In the genomic region with DNA sequence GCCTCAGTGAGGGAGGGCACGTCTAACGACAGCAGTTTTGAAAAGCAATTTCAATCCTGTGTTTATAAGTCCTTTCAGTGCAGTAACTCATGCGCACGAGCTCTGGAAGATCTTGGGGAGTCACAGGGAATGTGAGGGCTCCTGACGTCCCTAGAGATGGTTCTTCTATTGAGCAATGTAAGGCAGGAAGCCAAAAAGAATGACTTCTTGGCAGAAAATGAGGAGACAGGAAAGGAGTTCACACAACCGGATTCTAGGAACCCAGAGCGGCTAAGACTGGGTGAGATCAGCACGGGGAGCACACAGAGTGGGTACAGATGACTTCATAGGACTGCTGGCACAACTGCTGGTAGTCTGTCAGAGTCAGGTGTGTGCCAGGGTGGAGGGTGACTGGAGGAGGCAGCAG, we compare ENCODE assay signal across 11 mouse cellular contexts. TPM values are rescaled to one million over a fixed set of nuclear protein-coding genes. Genes with fewer than 3 reads are reported as not detected.
A peak's percentile ranks its signal among the peaks of the same experiment; 100 is the strongest.
DNase-seq lines count a peak whose midpoint lies in the region; ATAC-seq and TF ChIP-seq lines count a peak whose summit lies in the region.
"Had no signal": no experiment of that assay in that cellular context is flagged by ENCODE, and none has a peak within 500 bp of the region (broad histone marks: within the 10 kb centered on the region; RNA-seq: fewer than 3 reads in every experiment).

No protein-coding gene starts in this region.

- no peak overlapping the region for H3K4me3 ChIP-seq in heart, embryonic 10.5 days
- no peak overlapping the region for H3K4me3 ChIP-seq in CH12.LX (replicated peaks in 1 of 3; ENCODE audit: low read depth in 2 of 3, low read length in 2 of 3, poor library complexity in 1 of 3)
- no peak overlapping the region for H3K4me3 ChIP-seq in heart, embryonic 15.5 days
- H3K4me3 ChIP-seq in lung, embryonic 16.5 days (ENCODE audit: low read length): no peak overlapping the region
- H3K4me3 ChIP-seq: liver, embryonic 12.5 days had no signal

- no peak for TF ChIP-seq CTCF in CH12.LX (conservative IDR thresholded peaks at IDR 0.05 in 1 of 2, IDR thresholded peaks at IDR 0.05 in 1 of 2; ENCODE audit: low read depth in 2 of 2, low read length in 2 of 2)

- peak overlapping the region; percentile 1; the same call in 1 of the 2 replicates for H3K9ac ChIP-seq in CH12.LX (ENCODE audit: insufficient read depth, low read depth)
- H3K9ac ChIP-seq in heart, embryonic 15.5 days: no peak overlapping the region
- H3K9ac ChIP-seq in lung, embryonic 16.5 days (ENCODE audit: low read length): no peak overlapping the region
- H3K9ac ChIP-seq: liver, embryonic 12.5 days had no signal

- no peaks in the 10 kb centered on the region for H3K9me3 ChIP-seq in heart, embryonic 10.5 days
- no peaks in the 10 kb centered on the region for H3K9me3 ChIP-seq in CH12.LX (replicated peaks; ENCODE audit: low read length)
- H3K9me3 ChIP-seq in heart, embryonic 15.5 days (replicated peaks): no peaks in the 10 kb centered on the region
- no peaks in the 10 kb centered on the region for H3K9me3 ChIP-seq in lung, embryonic 16.5 days (ENCODE audit: control insufficient read depth, low read length)
- H3K9me3 ChIP-seq: G1E; liver, embryonic 12.5 days had no signal

- no peak overlapping the region for H3K4me2 ChIP-seq in CH12.LX (ENCODE audit: insufficient read depth, low read depth, poor library complexity, severe bottlenecking)
- H3K4me2 ChIP-seq in heart, embryonic 15.5 days: no peak overlapping the region
- no peak overlapping the region for H3K4me2 ChIP-seq in lung, embryonic 16.5 days (ENCODE audit: low read depth, low read length)
- H3K4me2 ChIP-seq: liver, embryonic 12.5 days had no signal

- TF ChIP-seq POLR2A in CH12.LX (IDR thresholded peaks at IDR 0.05; ENCODE audit: low read depth, low read length): no peak

- no peaks in the 10 kb centered on the region for H3K27me3 ChIP-seq in heart, embryonic 10.5 days (ENCODE audit: insufficient read depth, poor library complexity, severe bottlenecking)
- H3K27me3 ChIP-seq in CH12.LX (replicated peaks): no peaks in the 10 kb centered on the region
- H3K27me3 ChIP-seq in heart, embryonic 15.5 days: no peaks in the 10 kb centered on the region
- H3K27me3 ChIP-seq in lung, embryonic 16.5 days (ENCODE audit: control insufficient read depth, insufficient read depth, low read depth, low read length): no peaks in the 10 kb centered on the region
- H3K27me3 ChIP-seq: liver, embryonic 12.5 days had no signal

- in situ Hi-C loops in CH12.LX (cut with MboI; ENCODE audit: low pct_ligation_motif_present, low pct_unique_long_range_greater_than_20kb, low sequenced_read_pairs): no loop called here

- peaks cover 89% of the 10 kb centered on the region for H3K79me2 ChIP-seq in CH12.LX (replicated peaks; ENCODE audit: control insufficient read depth, extremely low read depth, insufficient read depth, poor library complexity, severe bottlenecking)

- 58% methylated on average over 8 of the region's 8 CpGs for WGBS in heart, embryonic 10.5 days
- 44% methylated on average over 8 of the region's 8 CpGs for WGBS in heart, embryonic 15.5 days
- 14% methylated on average over 8 of the region's 8 CpGs for WGBS in lung, embryonic 16.5 days

- no peak overlapping the region for H3K27ac ChIP-seq in heart, embryonic 10.5 days
- H3K27ac ChIP-seq in CH12.LX (ENCODE audit: insufficient read depth, low read depth): peak overlapping the region; percentile 2; the same call in 1 of the 2 replicates
- H3K27ac ChIP-seq in heart, embryonic 15.5 days: 0 out of 2 replicates have a peak overlapping the region, but pooled peaks have one; percentile 7
- H3K27ac ChIP-seq in lung, embryonic 16.5 days (ENCODE audit: low read length): peak overlapping the region; percentile 83
- H3K27ac ChIP-seq: liver, embryonic 12.5 days had no signal

- no peak for TF ChIP-seq RAD21 in CH12.LX (IDR thresholded peaks at IDR 0.05; ENCODE audit: low read depth, low read length)

- H3K4me1 ChIP-seq in heart, embryonic 10.5 days: peaks cover 19% of the 10 kb centered on the region
- H3K4me1 ChIP-seq in CH12.LX (ENCODE audit: control insufficient read depth in 1 of 2, insufficient read depth in 2 of 2): peaks cover 34 to 92% of the 10 kb centered on the region in 2 experiments
- peaks cover 23% of the 10 kb centered on the region for H3K4me1 ChIP-seq in heart, embryonic 15.5 days (replicated peaks)
- peaks cover 21% of the 10 kb centered on the region for H3K4me1 ChIP-seq in lung, embryonic 16.5 days (replicated peaks; ENCODE audit: control insufficient read depth, insufficient read depth, low read length)

- peak; percentile 97 for DNase-seq in heart, adult 11 months
- no peak for DNase-seq in heart, embryonic 10.5 days (ENCODE audit: low spot score)
- DNase-seq in CH12.LX (ENCODE audit: extremely low read depth): no peak
- DNase-seq in cerebellum, adult 8-10 months: no peak
- DNase-seq in ovary, adult 18-20 months (ENCODE audit: low spot score): no peak
- DNase-seq in cerebellum, postnatal 14 days: no peak
- DNase-seq: cerebellum, adult 2 months had no signal

- H3K36me3 ChIP-seq in heart, embryonic 10.5 days: no peaks in the 10 kb centered on the region
- H3K36me3 ChIP-seq in CH12.LX (replicated peaks in 1 of 2; ENCODE audit: control insufficient read depth in 1 of 2, insufficient read depth in 1 of 2, low read length in 1 of 2): peaks cover 14 to 53% of the 10 kb centered on the region in 2 experiments
- no peaks in the 10 kb centered on the region for H3K36me3 ChIP-seq in heart, embryonic 15.5 days
- H3K36me3 ChIP-seq in lung, embryonic 16.5 days (ENCODE audit: control insufficient read depth, insufficient read depth, low read length): no peaks in the 10 kb centered on the region
- H3K36me3 ChIP-seq: G1E; liver, embryonic 12.5 days had no signal

- TF ChIP-seq EP300 in CH12.LX (IDR thresholded peaks at IDR 0.05; ENCODE audit: low read length): no peak

- no peak for ATAC-seq in heart, embryonic 15.5 days (replicated peaks; ENCODE audit: insufficient number of reproducible peaks, insufficient read depth, low FRiP score, low read depth)
- ATAC-seq in lung, embryonic 16.5 days (ENCODE audit: low read depth): peak; percentile 59
- ATAC-seq: liver, embryonic 12.5 days had no signal

- dilution Hi-C loops in CH12.LX (cut with MboI; ENCODE audit: extremely low pct_ligation_motif_present, extremely low pct_unique_long_range_greater_than_20kb, low sequenced_read_pairs): no loop called here

TF ChIP-seq in CH12.LX, 34 proteins besides CTCF, POLR2A, EP300 and RAD21:
- no peak for TF ChIP-seq SIN3A (IDR thresholded peaks at IDR 0.05; ENCODE audit: low read length)
- TF ChIP-seq ZMIZ1 (IDR thresholded peaks at IDR 0.05; ENCODE audit: low read depth, low read length): no peak
- TF ChIP-seq CHD2 (IDR thresholded peaks at IDR 0.05; ENCODE audit: low read length): no peak
- no peak for TF ChIP-seq ZKSCAN1 (IDR thresholded peaks at IDR 0.05; ENCODE audit: borderline replicate concordance, low read depth, low read length)
- no peak for TF ChIP-seq POLR2AphosphoS2 (IDR thresholded peaks at IDR 0.05; ENCODE audit: low read depth, low read length)
- no peak for TF ChIP-seq MYC (IDR thresholded peaks at IDR 0.05; ENCODE audit: low read depth, low read length)
- no peak for TF ChIP-seq ZC3H11A (IDR thresholded peaks at IDR 0.05; ENCODE audit: low read depth, low read length)
- no peak for TF ChIP-seq TBP (conservative IDR thresholded peaks at IDR 0.05; ENCODE audit: low read depth, low read length)
- no peak for TF ChIP-seq HCFC1 (IDR thresholded peaks at IDR 0.05; ENCODE audit: low read depth, low read length)
- no peak for TF ChIP-seq TCF12 (IDR thresholded peaks at IDR 0.05; ENCODE audit: low read depth, low read length)
- no peak for TF ChIP-seq ETS1 (conservative IDR thresholded peaks at IDR 0.05; ENCODE audit: low read depth, low read length)
- no peak for TF ChIP-seq SMC3 (IDR thresholded peaks at IDR 0.05; ENCODE audit: low read depth, low read length)
- no peak for TF ChIP-seq MXI1 (IDR thresholded peaks at IDR 0.05; ENCODE audit: low read depth, low read length)
- no peak for TF ChIP-seq KAT2A (IDR thresholded peaks at IDR 0.05; ENCODE audit: insufficient replicate concordance, low read length)
- no peak for TF ChIP-seq USF1 (IDR thresholded peaks at IDR 0.05; ENCODE audit: low read depth, low read length)
- no peak for TF ChIP-seq JUND (conservative IDR thresholded peaks at IDR 0.05; ENCODE audit: low read depth, low read length)

RNA-seq across cellular contexts. Expression of gene Ankrd33b, which starts 25.0 kb away (rescaled TPM):
- polyA plus RNA-seq in heart, embryonic 10.5 days (2016; fragmentation: Nextera tagmentation; extraction: Ambion mirVana): 1.8 and 2.1 TPM in 2 replicates
- total RNA-seq in CH12.LX (2012; rRNA removed) (38.1 and 50.0 TPM in 2 replicates), CH12.LX (2014; rRNA removed) (69.1 and 69.6 TPM in 2 replicates)
- 55.3 and 60.3 TPM in 2 replicates for polyA plus RNA-seq in CH12.LX (2012; ENCODE audit: insufficient read length, low read depth)
- 3.5 and 4.3 TPM in 2 replicates for polyA plus RNA-seq in heart, embryonic 15.5 days (2015; fragmentation: Nextera tagmentation; extraction: Ambion mirVana)
- 3.5 and 3.9 TPM in 2 replicates for polyA plus RNA-seq in lung, embryonic 16.5 days (2015; fragmentation: Nextera tagmentation; extraction: Ambion mirVana)
- polyA plus RNA-seq: G1E had no signal

Comparison
In these comparisons a context has a peak if more than half of its experiments do, and no peak if none do; other contexts are left out.
1. RNA of gene Ankrd33b, which starts 25.0 kb away (polyA plus RNA-seq): 55.3 to 60.3 TPM in CH12.LX; 3.5 to 3.9 TPM in lung, embryonic 16.5 days, 3.5 to 4.3 TPM in heart, embryonic 15.5 days and 1.8 to 2.1 TPM in heart, embryonic 10.5 days; every median in the first group is over 10 times any median in the second.